Mouse (Mus musculus): ENCODE data around the gene Xntrpc. TPM values are rescaled to one million over a fixed set of nuclear protein-coding genes. Genes with fewer than 3 reads are reported as not detected.

Gene Xntrpc
- polyA plus RNA-seq, 1 experiment from 2014 or later = 0.25 TPM

DNA sequence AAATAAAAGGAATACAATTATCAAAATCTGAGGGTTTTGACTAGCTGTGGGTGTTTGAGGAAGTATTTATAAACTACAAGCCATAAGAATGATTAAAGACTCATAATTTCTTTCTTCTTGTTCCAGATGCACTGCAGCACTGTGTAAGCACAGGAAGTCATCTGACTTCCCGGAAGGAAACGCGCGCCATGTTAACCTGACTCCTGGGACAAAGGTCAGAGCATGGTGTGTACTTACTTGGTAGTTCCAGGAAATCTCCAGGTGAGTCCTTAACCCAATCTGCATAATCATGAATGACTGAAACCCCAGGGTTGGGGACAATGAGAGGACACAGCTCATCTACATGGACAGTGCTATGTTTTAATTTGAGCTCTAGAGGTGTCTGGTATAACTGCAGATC is 66.9 kb downstream of the Xntrpc start:
- no peak for TF ChIP-seq EP300 (optimal IDR thresholded peaks at IDR 0.05)
- no peak for TF ChIP-seq CTCF (IDR thresholded peaks at IDR 0.05; ENCODE audit: low read depth)
- peaks cover 38% of the 10 kb centered on the region for H3K36me3 ChIP-seq (ENCODE audit: control insufficient read depth, insufficient read depth, low read length)

DNA sequence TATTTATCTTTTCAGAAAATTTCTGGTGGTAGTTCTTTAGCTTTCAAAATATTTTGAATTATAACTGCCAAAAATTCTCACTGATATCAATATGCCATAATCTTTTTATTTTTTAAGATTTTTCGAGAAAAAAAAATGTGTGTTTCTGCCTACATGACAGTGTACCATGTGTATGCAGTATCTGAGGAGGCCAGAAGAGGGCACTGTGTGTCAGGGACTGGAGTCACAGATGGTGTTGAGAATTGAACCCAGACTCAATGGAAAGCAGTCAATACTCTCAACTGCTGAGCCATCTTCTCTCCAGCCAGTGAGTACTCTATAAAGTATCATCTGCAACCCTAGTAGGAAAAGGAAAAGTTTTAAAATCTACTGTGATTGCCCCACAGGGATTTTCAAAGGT is 72.0 kb downstream of the Xntrpc start:
- peak; percentile 32 for DNase-seq (ENCODE audit: low spot score)

More for the DNA sequence above, 66.9 kb downstream of the Xntrpc start:
- Histone ChIP-seq H3K4me3 (ENCODE audit: low read depth, low read length) (no peak overlapping the region), H3K27ac (replicated peaks) (no peak overlapping the region), H3K9me3 (ENCODE audit: control insufficient read depth, low read length) (no peaks in the 10 kb centered on the region), H3K9ac (ENCODE audit: low read length) (no peak overlapping the region), H3K4me2 (replicated peaks; ENCODE audit: low read depth) (no peak overlapping the region), H3K4me1 (replicated peaks; ENCODE audit: control insufficient read depth, insufficient read depth) (no peaks in the 10 kb centered on the region), H3K27me3 (ENCODE audit: control insufficient read depth, insufficient read depth, low read length) (no peaks in the 10 kb centered on the region)
- peak; percentile 38 for DNase-seq (ENCODE audit: low spot score)
- ATAC-seq (ENCODE audit: low FRiP score, low TSS enrichment) = peak; percentile 80
- WGBS = 64% methylated on average over 4 of the region's 4 CpGs

DNA sequence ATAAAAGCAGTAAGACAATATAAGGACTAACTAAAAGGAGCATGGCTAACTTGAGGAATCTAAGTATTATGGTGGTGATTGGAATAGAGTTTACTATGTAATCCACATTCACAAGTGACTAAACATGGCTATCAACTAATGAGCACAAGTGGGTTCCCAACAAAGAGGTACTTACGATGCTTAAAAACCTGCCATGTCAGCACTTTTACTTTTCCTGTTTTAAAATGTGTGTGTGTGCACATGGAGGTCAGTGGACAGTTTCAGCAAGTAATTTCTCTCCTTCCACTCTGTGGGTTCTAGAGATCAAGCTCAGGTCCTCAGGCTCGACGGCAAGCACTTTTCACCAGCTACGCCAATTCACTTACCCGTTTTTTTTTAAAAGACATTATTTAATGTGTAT is 72.4 kb downstream of the Xntrpc start:
- ATAC-seq (ENCODE audit: low FRiP score, low TSS enrichment) = no peak
- DNase-seq (ENCODE audit: low spot score) = no peak
- Histone ChIP-seq H3K36me3 (ENCODE audit: control insufficient read depth, insufficient read depth, low read length) (peaks cover 20% of the 10 kb centered on the region), H3K4me3 (ENCODE audit: low read depth, low read length) (no peak overlapping the region), H3K9ac (ENCODE audit: low read length) (no peak overlapping the region), H3K4me1 (replicated peaks; ENCODE audit: control insufficient read depth, insufficient read depth) (no peaks in the 10 kb centered on the region), H3K27ac (replicated peaks) (no peak overlapping the region), H3K4me2 (replicated peaks; ENCODE audit: low read depth) (no peak overlapping the region), H3K27me3 (ENCODE audit: control insufficient read depth, insufficient read depth, low read length) (no peaks in the 10 kb centered on the region), H3K9me3 (ENCODE audit: control insufficient read depth, low read length) (no peaks in the 10 kb centered on the region)
- TF ChIP-seq EP300 (optimal IDR thresholded peaks at IDR 0.05) (no peak), CTCF (IDR thresholded peaks at IDR 0.05; ENCODE audit: low read depth) (no peak)
- WGBS = 99% methylated on average over 5 of the region's 5 CpGs

More for the DNA sequence above, 72.0 kb downstream of the Xntrpc start:
- no peak overlapping the region for H3K4me2 ChIP-seq (replicated peaks; ENCODE audit: low read depth)
- no peak overlapping the region for H3K9ac ChIP-seq (ENCODE audit: low read length)
- peaks cover 21% of the 10 kb centered on the region for H3K36me3 ChIP-seq (ENCODE audit: control insufficient read depth, insufficient read depth, low read length)
- H3K4me3 ChIP-seq (ENCODE audit: low read depth, low read length) = no peak overlapping the region
- 96% methylated on average over 1 of the region's 1 CpGs for WGBS
- no peaks in the 10 kb centered on the region for H3K27me3 ChIP-seq (ENCODE audit: control insufficient read depth, insufficient read depth, low read length)
- peak; percentile 70 for TF ChIP-seq CTCF (IDR thresholded peaks at IDR 0.05; ENCODE audit: low read depth)
- no peak for TF ChIP-seq EP300 (optimal IDR thresholded peaks at IDR 0.05)
- H3K27ac ChIP-seq (replicated peaks) = no peak overlapping the region
- no peaks in the 10 kb centered on the region for H3K4me1 ChIP-seq (replicated peaks; ENCODE audit: control insufficient read depth, insufficient read depth)
- ATAC-seq (ENCODE audit: low FRiP score, low TSS enrichment) = no peak
- no peaks in the 10 kb centered on the region for H3K9me3 ChIP-seq (ENCODE audit: control insufficient read depth, low read length)

Other genes starting within 250 kb of the Xntrpc start
- gene Phox2a, start 247.4 kb upstream of the Xntrpc start, polyA plus RNA-seq (2015; fragmentation: Nextera tagmentation; extraction: Ambion mirVana) = 3.7 and 4.4 TPM in 2 replicates
- gene Inppl1, start 227.5 kb upstream of the Xntrpc start, polyA plus RNA-seq (2015; fragmentation: Nextera tagmentation; extraction: Ambion mirVana) = 16.6 and 17.6 TPM in 2 replicates
- 1.3 and 2.0 TPM in 2 replicates for gene Folr2, start 208.5 kb upstream of the Xntrpc start, polyA plus RNA-seq (2015; fragmentation: Nextera tagmentation; extraction: Ambion mirVana)
- 38.8 and 42.7 TPM in 2 replicates for gene Anapc15, start 202.0 kb upstream of the Xntrpc start, polyA plus RNA-seq (2015; fragmentation: Nextera tagmentation; extraction: Ambion mirVana)
- gene Folr1, start 194.9 kb upstream of the Xntrpc start, polyA plus RNA-seq (2015; fragmentation: Nextera tagmentation; extraction: Ambion mirVana) = 3.2 and 4.0 TPM in 2 replicates
- 119 and 122 TPM in 2 replicates for gene Lamtor1, start 159.8 kb upstream of the Xntrpc start, polyA plus RNA-seq (2015; fragmentation: Nextera tagmentation; extraction: Ambion mirVana)
- 0.15 TPM in 1 of 2 replicates, not detected in the other for gene Tomt, start 159.4 kb upstream of the Xntrpc start, polyA plus RNA-seq (2015; fragmentation: Nextera tagmentation; extraction: Ambion mirVana)
- gene Lrrc51, start 131.8 kb upstream of the Xntrpc start, polyA plus RNA-seq (2015; fragmentation: Nextera tagmentation; extraction: Ambion mirVana) = 6.8 and 7.0 TPM in 2 replicates
- gene Numa1, start 131.6 kb upstream of the Xntrpc start, polyA plus RNA-seq (2015; fragmentation: Nextera tagmentation; extraction: Ambion mirVana) = 20.7 and 21.9 TPM in 2 replicates
- 0.99 and 1.2 TPM in 2 replicates for gene Il18bp, start 47.0 kb upstream of the Xntrpc start, polyA plus RNA-seq (2015; fragmentation: Nextera tagmentation; extraction: Ambion mirVana)
- 18.0 and 18.7 TPM in 2 replicates for gene Rnf121, start 244 bp upstream of the Xntrpc start, polyA plus RNA-seq (2015; fragmentation: Nextera tagmentation; extraction: Ambion mirVana)
- 7.8 and 8.9 TPM in 2 replicates for gene Xndc1, start 202 bp upstream of the Xntrpc start, polyA plus RNA-seq (2015; fragmentation: Nextera tagmentation; extraction: Ambion mirVana)
- gene Trpc2, start 17.4 kb downstream of the Xntrpc start, polyA plus RNA-seq (2015; fragmentation: Nextera tagmentation; extraction: Ambion mirVana) = 0.11 TPM in 1 of 2 replicates, not detected in the other
- 0.25 and 0.38 TPM in 2 replicates for gene Art1, start 36.0 kb downstream of the Xntrpc start, polyA plus RNA-seq (2015; fragmentation: Nextera tagmentation; extraction: Ambion mirVana)
- gene Art5, start 43.8 kb downstream of the Xntrpc start, polyA plus RNA-seq (2015; fragmentation: Nextera tagmentation; extraction: Ambion mirVana) = 0.21 and 0.45 TPM in 2 replicates
- 0.04 TPM in 1 of 2 replicates, not detected in the other for gene Chrna10, start 51.1 kb downstream of the Xntrpc start, polyA plus RNA-seq (2015; fragmentation: Nextera tagmentation; extraction: Ambion mirVana)
- gene Nup98, start 144.5 kb downstream of the Xntrpc start, polyA plus RNA-seq (2015; fragmentation: Nextera tagmentation; extraction: Ambion mirVana) = 12.1 and 12.3 TPM in 2 replicates
- 88.2 and 89.6 TPM in 2 replicates for gene Pgap2, start 144.5 kb downstream of the Xntrpc start, polyA plus RNA-seq (2015; fragmentation: Nextera tagmentation; extraction: Ambion mirVana)
- gene Rhog, start 190.3 kb downstream of the Xntrpc start, polyA plus RNA-seq (2015; fragmentation: Nextera tagmentation; extraction: Ambion mirVana) = 52.1 and 53.1 TPM in 2 replicates
- gene Stim1, start 202.1 kb downstream of the Xntrpc start, polyA plus RNA-seq (2015; fragmentation: Nextera tagmentation; extraction: Ambion mirVana) = 26.4 and 29.5 TPM in 2 replicates